Mouse (Mus musculus) C2C12 (cell line): ENCODE measurements around the gene Tmem8b.

ENCODE experiments used
- CEBPB ChIP-seq: IDR thresholded peaks from one replicate; pipeline ENCODE4 v1.6.1; 2011; ENCODE audit warnings: low read depth, mild to moderate bottlenecking, control low read depth, moderate library complexity
- CTCF ChIP-seq: IDR thresholded peaks from one replicate; pipeline ENCODE4 v1.5.1; 2011; ENCODE audit not compliant: control insufficient read depth, insufficient read depth, insufficient read length
- FOSL1 ChIP-seq: IDR thresholded peaks from one replicate; pipeline ENCODE4 v1.8.0; 2011; ENCODE audit warnings: mild to moderate bottlenecking, low read length; ENCODE audit not compliant: poor library complexity, insufficient read depth, severe bottlenecking
- MAX ChIP-seq: IDR thresholded peaks from one replicate; pipeline ENCODE4 v1.6.1; 2011; ENCODE audit warnings: mild to moderate bottlenecking, control low read depth
- MYOG ChIP-seq: IDR thresholded peaks from one replicate; pipeline ENCODE4 v1.6.1; 2011; ENCODE audit not compliant: control insufficient read depth, insufficient read length; ENCODE audit errors: extremely low read depth
- USF1 ChIP-seq: IDR thresholded peaks from one replicate; pipeline ENCODE4 v1.6.1; 2011; ENCODE audit warnings: low read depth, mild to moderate bottlenecking, control low read depth, moderate library complexity

DNA sequence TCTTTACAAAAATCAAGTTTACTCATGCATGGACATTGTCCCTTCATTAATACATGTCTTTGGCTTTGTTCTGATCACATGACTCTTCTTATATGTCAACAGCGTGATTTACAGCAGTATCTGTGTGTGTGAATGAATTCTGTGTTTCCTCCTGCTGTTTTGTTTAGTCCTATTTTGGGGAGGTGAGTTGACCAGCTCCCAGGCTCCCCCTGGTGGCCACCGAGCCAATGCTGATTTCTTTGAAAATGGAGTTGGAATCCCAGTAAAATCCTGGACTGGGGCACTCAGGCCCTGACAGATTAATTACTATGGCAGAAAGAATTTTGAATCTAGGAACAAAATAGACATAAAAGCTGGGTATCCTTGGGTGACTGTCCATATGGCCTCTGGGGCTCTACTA lies 43.0 kb downstream of the Tmem8b start:
- TF ChIP-seq CTCF: peak; percentile 44
- TF ChIP-seq FOSL1: no peak
- no peak for TF ChIP-seq USF1
- TF ChIP-seq MAX: no peak
- no peak for TF ChIP-seq CEBPB
- no peak for TF ChIP-seq MYOG
